Mouse (Mus musculus) heart, adult 18-20 months (tissue): ENCODE measurements at regions not wholly inside any gene's neighbourhood (a gene's known extent, or its start where the extent isn't known, plus 50 kb on each side); places are given as distances from the start of the nearest gene placed in this dataset.

Source experiments
- DNase-seq, 2 experiments: peaks; one replicate each; pipeline ENCODE4 v3.0.0; 2021 to 2022; ENCODE audit warnings: mixed read lengths in 1 of 2

DNA sequence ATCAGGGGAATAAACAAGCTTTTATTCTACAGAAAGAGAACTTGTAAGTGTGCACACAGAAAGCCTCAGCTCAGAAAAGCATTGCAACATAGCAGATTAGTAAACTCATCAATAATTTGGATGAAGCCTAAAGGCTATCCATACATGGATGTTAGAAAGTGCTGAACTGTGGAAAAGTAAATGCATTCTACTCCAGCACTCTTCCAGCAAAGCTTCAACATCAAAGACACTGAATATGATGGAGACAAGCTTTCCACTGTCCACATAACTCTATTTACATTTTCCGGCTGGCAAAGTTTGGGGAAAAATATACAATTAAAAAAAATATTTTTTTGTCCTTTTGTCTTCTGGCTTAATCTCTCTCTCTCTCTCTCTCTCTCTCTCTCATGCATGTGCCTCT is 69.7 kb downstream of the Slitrk6 start:
- no peak for DNase-seq

DNA sequence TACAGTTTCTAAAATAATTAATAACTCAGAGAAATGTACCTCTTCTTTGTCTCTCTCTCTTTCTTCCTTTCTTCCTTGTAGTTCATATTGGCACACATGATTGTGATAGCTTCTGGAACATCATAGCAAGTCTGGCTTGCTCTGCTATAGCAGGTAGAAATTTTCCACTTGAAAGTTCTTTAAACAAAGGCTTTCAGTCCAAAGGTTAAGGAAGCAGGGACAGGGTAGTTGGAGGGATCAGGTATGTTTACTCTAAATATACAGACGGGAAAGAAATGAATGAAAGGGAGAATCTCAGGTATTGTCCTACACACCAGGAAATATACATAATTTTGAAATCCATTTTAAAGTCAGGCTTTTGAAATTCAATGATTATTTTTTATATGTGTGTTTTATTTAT is 75.2 kb downstream of the Slitrk6 start:
- DNase-seq: no peak

DNA sequence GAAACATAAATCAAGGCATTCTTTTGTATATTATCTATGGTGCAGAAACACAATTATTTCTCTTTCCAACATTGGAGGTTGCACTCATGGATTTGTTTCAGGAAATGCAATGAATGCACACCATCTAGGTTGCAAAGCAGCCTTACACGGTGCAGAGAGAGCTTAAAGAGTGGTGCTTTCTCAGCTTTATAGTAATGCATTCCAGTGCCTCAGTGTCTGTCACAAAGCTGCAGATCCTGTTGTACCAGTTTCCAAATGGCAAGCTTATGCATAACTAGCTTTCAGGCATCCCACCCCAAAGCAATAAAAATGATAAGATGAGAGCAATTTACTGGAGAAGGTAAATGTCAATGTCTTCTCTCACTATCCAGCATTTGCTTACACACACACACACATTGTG is 89.2 kb downstream of the Slitrk6 start:
- no peak for DNase-seq

DNA sequence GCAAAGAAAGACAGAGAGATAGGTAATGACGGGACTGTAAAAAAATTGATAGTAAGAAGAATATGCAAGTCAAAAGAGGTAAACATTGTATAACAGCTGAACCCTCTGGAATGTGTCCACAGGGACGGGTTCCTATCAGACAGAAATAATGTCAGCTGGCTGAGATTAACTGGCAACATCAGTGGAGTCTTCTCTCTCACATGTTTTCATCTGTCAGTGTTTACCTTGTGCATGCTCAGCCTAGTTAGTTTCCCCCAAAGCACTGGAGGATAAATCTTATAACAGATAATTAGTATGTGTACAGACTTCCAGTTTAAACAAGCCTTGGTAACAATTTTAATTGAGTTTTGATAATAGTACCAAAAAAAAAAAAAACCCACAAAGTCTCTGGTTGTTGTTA is 91.7 kb downstream of the Slitrk6 start:
- no peak for DNase-seq

GRCm38 (mm10) chr14:110634147-110634546 is 120.8 kb downstream of the Slitrk6 start:
- no peak for DNase-seq

DNA sequence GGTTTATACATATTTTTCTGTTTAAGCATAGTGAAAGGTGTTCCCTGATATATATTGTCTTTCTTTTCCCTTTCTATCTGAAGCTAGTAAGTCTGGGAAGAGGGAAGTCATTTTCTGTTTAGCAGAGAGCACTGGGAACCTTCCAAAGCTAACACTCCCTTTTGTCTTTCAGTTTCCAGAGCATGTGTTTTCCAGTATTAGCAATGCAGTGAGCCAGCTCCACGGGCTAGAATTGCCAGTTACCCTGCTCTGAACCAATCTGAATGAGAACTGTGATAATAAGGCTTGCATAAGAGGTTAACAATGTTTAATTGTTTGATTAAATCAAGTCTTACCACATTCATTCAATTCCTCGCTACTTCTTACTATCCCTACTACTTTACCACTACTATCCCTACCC is 131.2 kb downstream of the Slitrk6 start:
- DNase-seq: peak; percentile 19 to 34

DNA sequence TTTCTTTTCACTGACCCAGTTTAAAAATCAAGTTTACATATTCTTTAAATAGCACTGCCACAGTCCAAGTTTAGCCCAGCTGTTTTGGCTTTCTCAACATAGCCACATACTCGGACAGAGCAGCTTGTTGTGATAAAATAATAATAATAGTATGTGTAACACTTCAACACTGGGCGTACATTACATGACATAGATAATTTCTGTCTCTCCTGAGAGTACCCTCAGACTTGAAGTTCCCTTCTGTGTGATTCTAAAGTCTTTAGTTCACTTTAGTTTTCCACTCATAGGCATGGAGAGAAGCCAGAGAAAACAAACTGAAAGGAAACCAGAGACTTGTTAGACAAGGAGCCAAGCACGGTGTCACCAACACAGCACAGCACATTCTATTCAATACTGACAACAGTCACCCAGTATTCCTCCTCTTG is 136.4 kb downstream of the Slitrk6 start:
- DNase-seq: peak; percentile 50 to 53

DNA sequence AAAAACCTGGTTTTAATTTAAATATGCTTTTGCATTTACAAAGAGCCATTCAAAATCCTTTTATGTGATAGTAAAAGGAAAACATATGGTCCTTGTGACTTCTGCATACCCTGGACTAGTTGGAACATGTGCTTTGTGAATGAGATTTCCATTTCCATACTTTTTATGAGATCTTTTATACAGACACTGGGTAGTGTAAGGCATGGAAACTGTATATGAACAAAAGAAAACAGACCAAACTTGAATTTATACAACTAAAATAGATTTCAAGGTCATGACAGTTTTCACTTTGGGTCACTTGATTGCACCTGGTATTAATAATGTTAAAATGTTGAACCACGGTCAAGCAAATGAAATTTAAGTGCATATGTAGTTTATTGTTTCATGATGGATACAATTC is 138.5 kb downstream of the Slitrk6 start:
- no peak for DNase-seq

DNA sequence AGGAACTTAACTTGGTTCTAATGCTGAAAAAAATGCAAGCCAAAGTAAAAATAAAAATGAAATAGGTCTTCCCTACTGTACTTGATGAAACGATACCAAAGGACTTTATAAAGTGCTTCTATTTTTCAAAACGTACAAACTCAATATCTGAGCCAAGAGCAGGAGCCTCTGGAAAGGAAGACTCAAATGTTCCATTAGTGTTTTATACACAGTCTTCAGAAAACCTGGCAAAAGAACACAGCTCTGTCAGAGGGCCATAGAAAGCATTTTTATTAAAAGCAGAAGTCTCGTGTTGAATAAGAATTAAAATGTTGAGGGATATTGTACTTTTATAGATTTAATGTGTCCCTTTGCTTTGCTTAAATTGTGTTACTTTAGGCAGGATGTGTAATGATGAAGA is 174.6 kb downstream of the Slitrk6 start:
- no peak for DNase-seq

- no peak for DNase-seq
Measured at GRCm38 (mm10) chr14:110570717-110571116, 184.2 kb downstream of the Slitrk6 start.

DNA sequence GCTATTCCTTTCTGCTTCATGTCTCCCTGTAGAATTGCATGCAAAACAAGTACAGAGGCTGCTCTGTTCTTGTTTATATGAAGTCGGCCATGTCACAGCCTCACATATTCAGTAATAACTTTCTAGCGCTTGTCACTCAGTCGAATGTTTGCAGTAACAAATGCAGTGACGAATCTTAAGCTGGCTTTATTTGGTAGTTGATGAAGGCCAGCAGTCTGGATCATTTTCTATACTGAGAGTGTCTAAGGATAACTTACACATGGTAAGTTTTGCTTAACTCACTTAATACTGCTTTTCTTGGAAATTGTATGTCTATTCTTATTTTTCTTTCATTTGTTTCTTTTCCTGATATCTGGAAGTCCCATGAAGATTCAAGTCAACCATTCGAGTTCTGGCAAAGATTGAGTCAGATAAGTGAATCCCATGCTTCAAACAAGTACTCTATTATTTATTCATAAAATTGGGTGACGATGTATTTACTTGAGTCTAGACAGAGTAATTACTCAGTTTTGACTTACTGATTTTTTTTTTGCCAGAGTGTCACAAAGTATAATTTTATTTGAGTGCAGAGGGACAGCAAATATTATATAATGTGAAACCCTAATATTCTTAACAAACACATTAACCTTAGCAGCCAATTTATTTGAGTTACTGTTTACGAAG is 189.0 kb downstream of the Slitrk6 start:
- no peak for DNase-seq

GRCm38 (mm10) chr14:110564621-110565020 is 190.3 kb downstream of the Slitrk6 start:
- no peak for DNase-seq

DNA sequence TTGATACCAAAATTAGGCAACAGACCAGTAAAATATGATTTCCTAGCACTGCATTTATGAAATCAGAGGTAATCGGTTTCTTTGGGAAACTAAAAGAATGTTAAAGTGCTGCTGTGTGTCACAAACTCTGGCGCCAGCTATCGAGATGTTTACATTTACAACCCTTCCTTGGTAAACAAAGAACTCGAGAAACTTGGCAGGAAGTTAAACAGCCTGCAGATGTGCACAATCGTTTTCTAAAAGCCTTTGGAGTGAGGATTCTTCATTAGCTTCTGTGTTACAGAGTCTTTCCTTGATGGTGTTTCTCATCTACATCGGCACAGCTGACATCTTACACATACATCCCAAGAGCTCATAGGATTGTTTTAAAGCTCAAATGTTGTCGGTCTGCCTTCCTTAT is 209.7 kb downstream of the Slitrk6 start:
- no peak for DNase-seq

GRCm38 (mm10) chr14:110543303-110544134 is 211.4 kb downstream of the Slitrk6 start:
- no peak for DNase-seq

- no peak for DNase-seq
Measured at GRCm38 (mm10) chr14:110527306-110527705, 227.6 kb downstream of the Slitrk6 start.

DNA sequence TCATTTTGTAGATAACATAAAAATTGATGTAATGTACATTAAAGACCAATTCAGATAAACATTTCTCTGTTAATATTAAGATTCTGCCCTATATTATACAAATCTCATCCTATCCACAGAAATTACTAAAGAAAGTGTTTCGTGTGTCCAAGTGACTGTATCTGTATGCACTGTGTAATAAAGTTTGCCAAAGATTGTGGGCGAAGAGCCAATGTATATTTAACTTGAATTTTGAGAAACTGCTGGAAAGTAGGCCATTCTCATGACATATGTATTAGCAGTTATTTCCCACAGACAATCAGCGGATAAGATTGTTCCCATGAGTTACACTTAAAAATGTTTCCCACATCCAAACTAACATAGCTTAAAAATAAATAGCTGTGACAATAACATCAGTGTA is 269.9 kb downstream of the Slitrk6 start:
- no peak for DNase-seq

DNA sequence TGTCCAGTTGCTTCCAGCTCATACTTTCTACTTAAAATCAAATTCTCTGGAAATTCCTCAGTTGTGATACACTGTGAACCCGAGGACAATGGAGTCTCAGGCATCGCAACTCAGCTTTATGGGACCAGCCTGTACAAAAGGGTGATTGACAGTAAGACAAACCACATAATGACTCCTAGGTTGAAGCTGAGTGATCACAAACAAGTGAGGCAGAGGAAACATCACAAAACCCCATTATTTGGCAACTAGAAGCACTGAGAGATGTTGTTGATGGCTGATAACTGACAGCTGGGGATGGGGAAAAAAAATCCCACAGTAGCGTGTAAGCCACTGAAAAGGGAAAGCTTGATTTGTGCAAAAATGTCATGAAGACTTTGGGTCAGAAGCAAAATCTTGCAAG is 282.2 kb downstream of the Slitrk6 start:
- no peak for DNase-seq

DNA sequence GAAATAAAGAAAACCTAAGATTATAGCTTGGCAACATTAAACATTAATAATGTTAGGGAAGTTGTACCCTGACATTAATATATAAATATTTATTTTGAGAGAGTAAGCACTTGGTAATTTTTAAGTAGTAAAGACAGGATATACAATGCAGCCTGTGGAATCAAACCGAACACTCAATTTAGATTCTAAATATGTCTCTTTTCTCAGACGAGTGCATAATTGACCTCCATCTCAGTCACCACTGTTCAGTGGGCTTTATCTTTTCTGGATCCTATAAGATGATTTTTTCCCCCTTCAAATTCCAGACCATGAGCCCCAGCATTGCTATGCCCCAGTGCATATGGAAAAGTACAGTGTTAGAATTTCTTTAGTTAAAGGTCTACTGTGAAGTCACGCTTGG is 282.8 kb downstream of the Slitrk6 start:
- no peak for DNase-seq

DNA sequence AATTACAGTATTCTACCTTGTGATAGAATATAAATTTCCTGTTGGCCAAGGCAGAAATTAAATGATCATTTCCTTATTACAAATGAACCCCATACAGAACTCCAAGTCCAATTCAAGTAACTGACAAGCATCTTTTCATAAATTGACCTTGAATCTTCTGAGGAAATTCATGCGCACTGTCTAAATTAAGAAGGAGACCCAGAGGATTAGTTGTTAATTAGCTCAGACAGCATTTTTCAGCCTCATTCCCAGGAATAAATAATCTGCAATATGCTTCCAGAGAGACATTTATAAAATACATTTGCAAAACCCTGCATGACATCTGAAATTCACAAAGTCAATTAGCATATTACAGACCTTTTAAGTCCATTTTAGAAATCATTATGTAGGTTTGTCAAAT is 284.2 kb downstream of the Slitrk6 start:
- no peak for DNase-seq

- DNase-seq: no peak
Measured at GRCm38 (mm10) chr14:110468457-110469311, 286.3 kb downstream of the Slitrk6 start.
